Mouse (Mus musculus) kidney, adult 2 months (tissue): Measurements from ENCODE around the gene Tead1. TPM values are rescaled to one million over a fixed set of nuclear protein-coding genes. Genes with fewer than 3 reads are reported as not detected.

Source experiments
- DNase-seq: peaks from one replicate; pipeline ENCODE4 v3.0.0; 2021
- H3K27ac ChIP-seq: fragments of 200-500 bp; 2 replicates; pipeline ENCODE4 v1.5.1; 2012; ENCODE audit warnings: low read depth, low read length, control low read depth, inconsistent platforms; ENCODE audit not compliant: insufficient read depth
- H3K27me3 ChIP-seq: fragments of 200-500 bp; replicated peaks from 2 replicates; pipeline ENCODE4 v1.6.1; 2012; ENCODE audit warnings: mild to moderate bottlenecking, moderate library complexity, low read length, inconsistent platforms; ENCODE audit not compliant: control insufficient read depth, insufficient read depth
- H3K36me3 ChIP-seq: fragments of 200-500 bp; 2 replicates; pipeline ENCODE4 v1.6.1; 2012; ENCODE audit warnings: mild to moderate bottlenecking, moderate library complexity, low read length, inconsistent platforms; ENCODE audit not compliant: control insufficient read depth, insufficient read depth
- H3K4me1 ChIP-seq: fragments of 200-500 bp; 2 replicates; pipeline ENCODE4 v1.6.1; 2011; ENCODE audit warnings: low read length; ENCODE audit not compliant: control insufficient read depth, insufficient read depth
- H3K4me3 ChIP-seq: fragments of 200-500 bp; 2 replicates; pipeline ENCODE4 v1.5.1; 2011; ENCODE audit warnings: mild to moderate bottlenecking, low read depth, low read length, control low read depth; ENCODE audit not compliant: insufficient read depth
- CTCF ChIP-seq: fragments of 200-500 bp; conservative IDR thresholded peaks from 2 replicates; pipeline ENCODE4 v1.5.1; 2011; ENCODE audit warnings: low read depth, mild to moderate bottlenecking, control low read depth, low read length, moderate library complexity, mixed read lengths; ENCODE audit not compliant: insufficient read depth, insufficient read length
- POLR2A ChIP-seq: fragments of 200-500 bp; IDR thresholded peaks from one replicate; pipeline ENCODE4 v1.6.1; 2011; ENCODE audit warnings: low read depth, low read length, control low read depth
- WGBS: fragments of 180-500 bp; shearing (Covaris S2); methylation state at CpG from one replicate; pipeline ENCODE4 v1.1.7; 2018; 5-methylcytosine and 5-hydroxymethylcytosine counted together
- polyA plus RNA-seq: library from polyadenylated mRNA; depleted of rRNA; stranded (reverse); fragments of >200 nt; gene quantifications from 2 replicates; pipeline ENCODE4 v1.2.3, GENCODE M21; 2012

The Tead1 gene
- polyA plus RNA-seq, 1 experiment, result 14.7 TPM

DNA sequence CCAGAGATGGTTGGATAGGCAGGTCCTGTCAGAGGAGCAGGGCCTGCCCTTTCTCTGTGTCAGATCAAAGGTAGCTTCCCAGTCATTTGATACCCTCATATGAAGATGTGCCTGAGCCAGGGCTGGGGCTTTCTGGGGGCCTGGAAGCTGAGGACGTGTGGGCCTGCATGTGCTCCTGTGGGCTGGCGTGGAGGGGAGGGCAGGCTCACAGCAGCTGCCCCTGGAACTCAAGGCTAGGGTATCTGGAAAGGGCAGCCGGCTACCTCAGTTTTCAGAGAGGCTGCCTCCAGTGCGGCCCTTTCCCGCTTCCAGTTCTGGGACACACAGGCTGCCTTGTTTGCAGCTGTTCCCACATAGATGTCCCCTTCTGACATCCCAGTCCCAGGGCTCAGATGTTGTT lies 96.7 kb downstream of the Tead1 start:
- Histone ChIP-seq H3K27me3 (no peaks in the 10 kb centered on the region), H3K4me1 (peaks cover 5% of the 10 kb centered on the region), H3K4me3 (no peak overlapping the region), H3K36me3 (no peaks in the 10 kb centered on the region), H3K27ac (no peak overlapping the region)
- no peak for DNase-seq
- WGBS, result 88% methylated on average over 5 of the region's 5 CpGs
- no peak for TF ChIP-seq CTCF
- TF ChIP-seq POLR2A, result no peak

DNA sequence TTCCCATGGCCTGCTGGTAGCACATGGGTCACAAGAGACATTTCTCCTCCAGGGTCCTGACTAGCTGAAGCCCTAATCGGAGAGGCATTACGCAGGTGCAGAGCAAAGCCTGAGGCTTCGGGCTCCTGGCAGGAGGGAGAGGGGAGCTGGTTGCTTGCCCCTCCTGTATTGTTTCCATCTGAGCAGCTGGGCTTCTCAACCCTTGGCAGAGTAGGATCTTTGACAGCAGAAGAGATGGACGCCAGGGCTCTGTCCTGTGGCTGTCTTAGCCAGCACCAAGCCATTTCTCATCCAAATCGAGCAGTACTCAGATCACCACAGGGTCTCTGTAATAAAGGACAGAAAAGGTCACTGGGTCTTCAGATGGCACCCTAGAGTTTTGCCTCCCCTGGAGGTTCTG lies 97.6 kb downstream of the Tead1 start:
- no peak for DNase-seq
- Histone ChIP-seq H3K4me1 (peaks cover 5% of the 10 kb centered on the region), H3K36me3 (no peaks in the 10 kb centered on the region), H3K27ac (no peak overlapping the region), H3K4me3 (no peak overlapping the region), H3K27me3 (no peaks in the 10 kb centered on the region)
- 79% methylated on average over 5 of the region's 5 CpGs for WGBS
- no peak for TF ChIP-seq POLR2A
- TF ChIP-seq CTCF, result no peak

DNA sequence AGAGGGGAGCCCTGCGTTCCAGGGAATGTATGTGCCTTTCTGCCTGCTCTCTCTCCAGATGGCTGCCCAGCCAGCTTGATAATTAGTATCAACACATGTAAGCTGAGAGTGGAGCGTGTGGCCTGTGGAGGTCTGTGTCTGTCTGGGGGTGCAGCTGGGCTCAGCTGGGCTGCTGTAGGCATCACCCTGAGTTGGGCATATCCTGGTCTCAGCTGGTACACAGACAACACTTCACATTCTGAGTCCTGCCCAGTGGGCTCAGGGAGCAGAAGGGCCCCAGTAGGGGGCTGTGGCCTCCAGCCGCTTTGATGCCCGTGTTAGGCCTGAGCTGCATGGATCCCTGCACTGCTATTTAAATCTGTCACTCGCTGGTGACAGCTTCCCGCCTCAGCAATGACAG lies 100.5 kb downstream of the Tead1 start:
- H3K4me1 ChIP-seq, result no peaks in the 10 kb centered on the region
- H3K27me3 ChIP-seq, result no peaks in the 10 kb centered on the region
- H3K36me3 ChIP-seq, result no peaks in the 10 kb centered on the region
- no peak overlapping the region for H3K27ac ChIP-seq
- no peak overlapping the region for H3K4me3 ChIP-seq
- DNase-seq, result no peak
- TF ChIP-seq POLR2A, result no peak
- TF ChIP-seq CTCF, result no peak
- 75% methylated on average over 6 of the region's 6 CpGs for WGBS

DNA sequence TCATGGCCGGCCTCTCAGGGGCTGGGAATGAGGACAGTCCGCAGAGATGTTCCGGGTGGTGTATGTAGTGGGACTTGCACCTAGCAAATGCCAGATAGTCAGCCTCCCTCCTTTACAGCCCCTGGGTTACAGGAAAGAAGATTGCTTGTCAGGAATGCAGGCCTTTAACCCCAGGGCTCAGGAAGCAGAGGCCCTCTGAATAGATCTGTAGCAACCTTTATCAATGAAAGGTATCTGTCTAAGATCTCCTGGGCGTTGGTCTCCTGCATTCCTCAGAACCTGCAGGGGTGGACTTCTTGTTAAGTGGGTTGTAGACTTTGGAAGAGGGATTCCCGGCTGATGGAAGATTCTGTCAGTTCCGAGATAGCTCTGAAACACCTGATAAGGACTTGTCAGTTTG lies 101.8 kb downstream of the Tead1 start:
- DNase-seq, result no peak
- WGBS, result 81% methylated on average over 6 of the region's 6 CpGs
- Histone ChIP-seq H3K27ac (no peak overlapping the region), H3K4me1 (peaks cover 6% of the 10 kb centered on the region; the same call in 1 of the 2 replicates), H3K4me3 (no peak overlapping the region), H3K27me3 (no peaks in the 10 kb centered on the region), H3K36me3 (no peaks in the 10 kb centered on the region)
- TF ChIP-seq POLR2A (no peak), CTCF (no peak)

DNA sequence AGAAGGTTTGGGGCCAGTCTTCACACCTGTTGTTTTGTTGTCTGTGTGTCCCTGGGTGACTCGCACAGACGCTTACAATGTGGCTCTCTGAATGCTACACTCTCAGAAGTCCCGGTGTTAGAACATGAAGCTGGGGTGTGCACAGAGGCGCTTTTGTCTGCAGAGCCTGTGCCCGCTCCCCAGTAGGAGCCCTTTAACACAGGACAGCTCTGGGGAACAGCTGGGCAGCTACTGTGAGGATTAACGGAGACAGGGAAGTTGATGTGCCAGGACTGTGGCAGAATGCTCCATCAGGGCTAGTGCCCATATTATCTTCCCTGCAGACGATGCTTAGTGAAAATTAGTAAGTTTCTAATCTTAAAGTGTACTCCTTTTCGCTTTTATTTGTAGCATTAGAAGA lies 102.9 kb downstream of the Tead1 start:
- DNase-seq, result no peak
- H3K4me3 ChIP-seq, result no peak overlapping the region
- peaks cover 14% of the 10 kb centered on the region for H3K4me1 ChIP-seq
- WGBS, result 91% methylated on average over 8 of the region's 8 CpGs
- no peaks in the 10 kb centered on the region for H3K27me3 ChIP-seq
- no peak for TF ChIP-seq CTCF
- no peak for TF ChIP-seq POLR2A
- no peak overlapping the region for H3K27ac ChIP-seq
- H3K36me3 ChIP-seq, result no peaks in the 10 kb centered on the region

DNA sequence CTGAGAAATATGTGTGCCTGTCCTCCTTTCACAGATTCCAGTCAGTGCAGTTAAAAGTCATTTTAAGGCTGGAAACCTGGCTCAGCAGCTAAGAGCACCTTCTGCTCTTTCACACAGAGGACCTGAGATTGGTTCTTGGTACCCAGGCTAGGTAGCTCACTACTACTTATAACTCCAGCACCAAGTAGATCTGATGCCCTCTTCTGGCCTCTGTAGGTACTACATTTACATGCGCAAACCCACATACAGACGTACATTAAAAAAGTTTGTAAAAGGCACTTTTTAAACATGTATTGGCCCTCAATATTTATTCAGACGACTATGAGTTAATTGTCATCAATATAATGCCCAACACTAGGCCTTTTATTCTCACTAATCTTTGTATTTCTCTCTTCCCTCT lies 105.2 kb downstream of the Tead1 start:
- no peak overlapping the region for H3K27ac ChIP-seq
- H3K4me3 ChIP-seq, result no peak overlapping the region
- DNase-seq, result peak; percentile 38
- 0 out of 2 replicates have a peak, but pooled peaks have one; percentile 3 for TF ChIP-seq CTCF
- no peak for TF ChIP-seq POLR2A
- H3K36me3 ChIP-seq, result no peaks in the 10 kb centered on the region
- peaks cover 30% of the 10 kb centered on the region for H3K4me1 ChIP-seq
- no peaks in the 10 kb centered on the region for H3K27me3 ChIP-seq
- WGBS, result 95% methylated on average over 3 of the region's 3 CpGs

DNA sequence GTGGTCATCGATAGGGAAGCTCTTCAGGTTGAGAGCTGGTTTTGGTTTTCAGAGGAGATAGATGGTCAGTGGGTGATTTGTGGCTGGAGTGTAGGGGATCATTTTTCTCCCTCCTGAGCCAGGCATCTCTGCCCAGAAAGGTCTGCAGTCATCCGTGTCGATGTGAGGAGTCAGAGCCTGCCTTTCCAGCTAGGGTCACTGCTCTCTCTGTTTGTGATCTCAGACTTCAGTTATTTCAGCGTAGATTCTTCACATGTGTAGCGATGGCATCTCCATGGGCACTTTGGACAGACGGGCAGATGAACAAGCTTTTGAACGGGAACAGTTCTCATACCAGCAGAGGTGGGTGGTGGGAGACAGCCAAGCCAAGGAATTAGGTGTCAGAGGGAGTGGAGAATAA lies 106.2 kb downstream of the Tead1 start:
- H3K27me3 ChIP-seq, result no peaks in the 10 kb centered on the region
- no peaks in the 10 kb centered on the region for H3K36me3 ChIP-seq
- no peak overlapping the region for H3K27ac ChIP-seq
- 32% methylated on average over 7 of the region's 7 CpGs for WGBS
- H3K4me1 ChIP-seq, result peaks cover 30% of the 10 kb centered on the region
- H3K4me3 ChIP-seq, result no peak overlapping the region
- DNase-seq, result peak; percentile 74
- TF ChIP-seq POLR2A (no peak), CTCF (no peak)
